Mouse (Mus musculus) cerebellum, adult 18-20 months (tissue): ENCODE measurements around the gene Pnmal1.

Experiments
- DNase-seq, 2 experiments: peaks; one replicate each; pipeline ENCODE4 v3.0.0; 2021

Gene Pnmal1

GRCm38 (mm10) chr7:16999650-17000049 is 40.2 kb downstream of the Pnmal1 start:
- DNase-seq: peak; percentile 83 to 95

GRCm38 (mm10) chr7:17002375-17003195 is 43.1 kb downstream of the Pnmal1 start:
- DNase-seq: peak; percentile 89 to 92

- peak; percentile 81 for DNase-seq
These were observed 43.9 kb downstream of the Pnmal1 start for GRCm38 (mm10) chr7:17003230-17003960.

GRCm38 (mm10) chr7:17004716-17005115 is 45.2 kb downstream of the Pnmal1 start:
- DNase-seq: peak in 1 of 2 experiments; percentile 42

GRCm38 (mm10) chr7:17007300-17007699 is 47.8 kb downstream of the Pnmal1 start:
- peak; percentile 52 to 61 for DNase-seq

- DNase-seq: peak in 1 of 2 experiments; percentile 12
These were observed 50.0 kb downstream of the Pnmal1 start for GRCm38 (mm10) chr7:17009326-17010009.

- DNase-seq: no peak
These were observed 50.5 kb downstream of the Pnmal1 start for GRCm38 (mm10) chr7:17010010-17010347.

GRCm38 (mm10) chr7:17011909-17012590 is 52.6 kb downstream of the Pnmal1 start:
- peak; percentile 58 to 71 for DNase-seq
